Mouse (Mus musculus): ENCODE results near the gene Setd2. TPM values are rescaled to one million over a fixed set of nuclear protein-coding genes. Genes with fewer than 3 reads are reported as not detected.

The Setd2 gene
- polyA plus RNA-seq, 1 experiment from 2014 or later: 47.1 TPM

DNA sequence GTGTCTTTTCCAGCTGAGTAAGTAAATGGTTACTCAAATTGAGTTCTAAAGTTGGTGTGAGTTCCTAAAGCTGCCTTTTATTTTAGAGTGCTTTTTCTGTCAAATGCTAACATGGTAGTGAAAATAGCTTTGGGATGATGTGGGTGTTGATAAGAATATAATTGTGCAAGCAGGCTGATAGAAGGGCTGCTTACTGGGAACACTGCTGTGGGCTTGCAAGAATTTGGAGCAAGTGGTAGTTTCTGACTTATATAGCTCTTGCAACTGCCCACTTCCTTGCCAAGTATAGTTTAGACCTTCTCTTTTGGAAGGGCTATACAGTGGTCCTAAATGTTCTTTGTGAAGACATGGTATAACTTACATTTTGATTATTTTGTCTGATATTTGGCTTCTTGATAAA is 6.1 kb downstream of the Setd2 start:
- Histone ChIP-seq H3K4me3 (no peak overlapping the region), H3K27ac (no peak overlapping the region), H3K9me3 (no peaks in the 10 kb centered on the region), H3K4me1 (peaks cover 22% of the 10 kb centered on the region), H3K4me2 (replicated peaks) (no peak overlapping the region), H3K9ac (no peak overlapping the region), H3K36me3 (0 out of 2 replicates have a peak, but pooled peaks cover 9% of the 10 kb centered on the region), H3K27me3 (no peaks in the 10 kb centered on the region)
- no peak for ATAC-seq (ENCODE audit: insufficient number of reproducible peaks, insufficient read depth, low FRiP score, low TSS enrichment)

DNA sequence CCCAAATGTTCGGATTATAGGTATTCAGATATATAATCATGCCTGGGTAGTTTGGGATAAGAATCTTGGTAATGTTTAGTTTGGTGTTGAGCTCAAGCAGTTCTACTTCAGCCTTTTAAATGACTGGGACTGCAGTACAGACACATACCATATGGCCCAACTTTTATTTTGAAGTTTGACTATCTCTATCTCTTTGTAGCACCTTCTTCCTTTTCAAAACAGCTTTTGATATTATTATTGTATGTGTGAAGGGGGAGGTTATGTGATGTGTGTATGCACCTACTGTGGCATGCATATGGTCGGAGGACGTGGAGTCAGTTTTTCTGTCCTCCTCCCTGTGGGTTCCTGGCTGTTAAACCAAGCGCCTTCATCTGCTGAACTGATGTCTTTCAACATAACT is 9.6 kb downstream of the Setd2 start:
- 89% methylated on average over 4 of the region's 4 CpGs for WGBS
- H3K36me3 ChIP-seq: 0 out of 2 replicates have a peak, but pooled peaks cover 9% of the 10 kb centered on the region
- H3K4me3 ChIP-seq: no peak overlapping the region
- no peaks in the 10 kb centered on the region for H3K27me3 ChIP-seq
- no peak overlapping the region for H3K27ac ChIP-seq
- no peak overlapping the region for H3K4me2 ChIP-seq (replicated peaks)
- H3K9ac ChIP-seq: no peak overlapping the region
- H3K9me3 ChIP-seq: no peaks in the 10 kb centered on the region
- ATAC-seq (ENCODE audit: insufficient number of reproducible peaks, insufficient read depth, low FRiP score, low TSS enrichment): no peak
- H3K4me1 ChIP-seq: no peaks in the 10 kb centered on the region

DNA sequence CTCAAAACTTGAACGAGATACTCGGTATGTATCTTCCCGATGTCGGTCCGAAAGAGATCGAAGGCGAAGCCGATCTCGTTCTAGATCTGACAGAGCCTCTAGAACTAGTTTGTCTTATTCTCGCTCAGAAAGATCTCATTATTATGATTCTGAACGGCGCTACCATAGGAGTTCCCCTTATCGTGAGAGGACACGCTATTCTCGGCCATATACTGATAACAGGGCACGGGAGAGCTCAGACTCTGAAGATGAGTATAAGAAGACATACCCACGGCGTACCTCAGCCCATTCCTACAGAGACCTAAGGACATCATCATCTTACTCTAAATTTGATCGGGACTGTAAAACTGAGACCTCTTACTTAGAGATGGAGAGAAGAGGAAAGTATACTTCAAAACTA is 15.9 kb downstream of the Setd2 start:
- Histone ChIP-seq H3K36me3 (peaks cover 57% of the 10 kb centered on the region), H3K4me1 (no peaks in the 10 kb centered on the region), H3K9me3 (no peaks in the 10 kb centered on the region), H3K4me2 (replicated peaks) (no peak overlapping the region), H3K4me3 (no peak overlapping the region), H3K27me3 (no peaks in the 10 kb centered on the region), H3K9ac (no peak overlapping the region), H3K27ac (no peak overlapping the region)
- WGBS: 97% methylated on average over 19 of the region's 19 CpGs
- ATAC-seq (ENCODE audit: insufficient number of reproducible peaks, insufficient read depth, low FRiP score, low TSS enrichment): no peak

DNA sequence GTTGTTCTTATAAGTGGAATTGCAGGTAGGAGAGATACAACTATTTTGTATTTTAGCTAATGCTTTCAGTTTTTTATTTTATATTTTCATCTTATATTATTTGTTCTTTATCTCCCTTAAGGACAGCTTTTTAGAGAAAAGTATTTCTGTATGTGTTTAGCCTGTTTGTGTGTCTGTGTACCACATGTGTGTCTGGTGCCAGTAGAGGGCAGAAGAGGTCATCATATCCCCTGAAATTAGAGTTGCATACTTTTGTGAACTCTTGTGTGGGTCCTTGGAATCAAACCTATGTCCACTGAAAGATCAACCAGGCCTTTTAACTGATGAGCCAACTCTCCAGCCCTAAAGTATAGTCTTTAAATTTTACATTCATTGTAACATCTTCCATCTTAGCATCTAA is 35.9 kb downstream of the Setd2 start:
- Histone ChIP-seq H3K9ac (no peak overlapping the region), H3K4me2 (replicated peaks) (no peak overlapping the region), H3K9me3 (no peaks in the 10 kb centered on the region), H3K36me3 (peaks cover 65% of the 10 kb centered on the region), H3K4me3 (no peak overlapping the region), H3K27ac (no peak overlapping the region), H3K4me1 (no peaks in the 10 kb centered on the region), H3K27me3 (no peaks in the 10 kb centered on the region)
- ATAC-seq (ENCODE audit: insufficient number of reproducible peaks, insufficient read depth, low FRiP score, low TSS enrichment): no peak

DNA sequence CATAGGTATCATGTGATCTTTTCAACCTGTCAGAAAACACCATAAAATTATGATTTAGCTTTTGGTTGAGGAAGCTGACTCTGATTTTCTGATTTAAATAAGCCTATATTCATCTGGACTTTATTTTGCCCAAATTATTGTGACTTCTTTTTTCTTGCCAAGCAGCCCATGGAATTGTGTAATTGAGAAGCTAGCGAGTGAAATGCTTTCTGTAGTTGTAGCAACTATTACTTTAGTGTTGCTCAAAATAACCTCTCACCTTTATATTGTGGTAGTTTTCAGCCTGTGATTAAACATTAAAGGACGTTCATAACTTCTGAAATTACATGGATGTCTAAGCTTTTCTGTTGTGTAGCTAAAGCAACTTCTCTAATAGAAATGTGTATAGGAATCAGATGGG is 49.8 kb downstream of the Setd2 start:
- no peaks in the 10 kb centered on the region for H3K27me3 ChIP-seq
- no peaks in the 10 kb centered on the region for H3K4me1 ChIP-seq
- no peak overlapping the region for H3K9ac ChIP-seq
- no peaks in the 10 kb centered on the region for H3K9me3 ChIP-seq
- no peak overlapping the region for H3K27ac ChIP-seq
- H3K4me3 ChIP-seq: no peak overlapping the region
- H3K4me2 ChIP-seq (replicated peaks): no peak overlapping the region
- peaks cover 18% of the 10 kb centered on the region; the same call in 1 of the 2 replicates for H3K36me3 ChIP-seq
- ATAC-seq (ENCODE audit: insufficient number of reproducible peaks, insufficient read depth, low FRiP score, low TSS enrichment): no peak
- 88% methylated on average over 2 of the region's 2 CpGs for WGBS

DNA sequence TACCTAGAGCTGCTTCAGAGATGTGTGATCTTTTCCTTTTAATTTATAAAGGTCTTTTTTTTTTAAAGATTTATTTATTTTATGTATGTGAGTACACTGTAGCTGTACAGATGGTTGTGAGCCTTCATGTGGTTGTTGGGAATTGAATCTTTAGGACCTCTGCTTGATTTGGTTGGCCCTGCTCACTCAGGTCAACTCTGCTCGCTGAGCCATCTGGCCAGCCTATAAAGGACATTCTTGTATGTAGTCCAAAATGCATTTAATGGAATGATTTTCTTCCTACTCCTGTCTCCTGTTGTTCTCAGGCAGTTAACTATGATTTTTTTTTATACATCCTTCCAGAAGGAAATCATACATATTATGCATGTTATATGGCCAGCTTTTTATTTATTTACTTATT is 51.1 kb downstream of the Setd2 start:
- Histone ChIP-seq H3K27me3 (no peaks in the 10 kb centered on the region), H3K36me3 (peaks cover 14% of the 10 kb centered on the region; the same call in 1 of the 2 replicates), H3K27ac (no peak overlapping the region), H3K4me1 (no peaks in the 10 kb centered on the region), H3K4me3 (no peak overlapping the region), H3K9me3 (no peaks in the 10 kb centered on the region), H3K4me2 (replicated peaks) (no peak overlapping the region), H3K9ac (no peak overlapping the region)
- no peak for ATAC-seq (ENCODE audit: insufficient number of reproducible peaks, insufficient read depth, low FRiP score, low TSS enrichment)
- 90% methylated on average over 1 of the region's 1 CpGs for WGBS

DNA sequence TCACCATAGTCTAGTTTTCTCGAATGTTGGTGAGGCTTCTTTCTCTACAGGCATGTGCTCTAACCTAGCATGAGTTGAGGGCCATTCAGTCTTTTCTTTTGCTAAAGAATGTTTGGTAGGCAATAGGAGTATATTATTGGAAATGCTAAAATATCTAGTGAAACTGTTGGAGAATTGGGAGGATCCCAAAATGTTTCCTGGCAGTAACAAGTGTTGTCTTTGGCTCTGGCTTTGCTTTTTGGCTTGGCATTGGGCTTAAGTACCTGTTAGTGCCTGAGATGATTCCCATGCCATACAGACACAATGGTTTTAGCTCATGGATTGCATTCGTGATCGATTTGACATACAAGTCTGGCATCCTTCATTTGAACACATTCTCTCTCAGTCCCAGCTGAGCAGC is 79.1 kb downstream of the Setd2 start:
- H3K4me3 ChIP-seq: no peak overlapping the region
- peaks cover 59% of the 10 kb centered on the region for H3K36me3 ChIP-seq
- 87% methylated on average over 3 of the region's 3 CpGs for WGBS
- no peak overlapping the region for H3K9ac ChIP-seq
- no peaks in the 10 kb centered on the region for H3K4me1 ChIP-seq
- H3K9me3 ChIP-seq: no peaks in the 10 kb centered on the region
- no peak overlapping the region for H3K4me2 ChIP-seq (replicated peaks)
- no peaks in the 10 kb centered on the region for H3K27me3 ChIP-seq
- no peak for ATAC-seq (ENCODE audit: insufficient number of reproducible peaks, insufficient read depth, low FRiP score, low TSS enrichment)
- H3K27ac ChIP-seq: no peak overlapping the region

DNA sequence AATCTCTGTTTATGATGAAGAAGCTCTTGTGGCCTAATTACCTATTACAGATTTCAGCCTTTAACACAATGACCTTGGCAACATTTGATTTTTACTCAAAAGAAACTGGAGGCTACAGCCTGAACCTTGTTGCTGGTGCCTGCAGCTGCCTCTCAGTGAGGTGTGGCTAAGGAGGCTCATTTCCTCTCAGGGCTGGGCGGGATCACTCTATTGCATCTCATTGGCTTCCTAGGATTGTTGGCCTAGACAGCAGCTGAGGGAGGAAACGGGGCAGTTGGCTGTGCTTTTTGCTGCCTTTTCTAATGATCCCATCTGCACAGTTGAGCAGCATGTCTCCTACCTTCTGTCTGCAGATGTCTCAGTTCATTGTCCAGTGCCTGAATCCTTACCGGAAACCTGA is 84.7 kb downstream of the Setd2 start:
- no peaks in the 10 kb centered on the region for H3K4me1 ChIP-seq
- no peak overlapping the region for H3K4me2 ChIP-seq (replicated peaks)
- H3K9me3 ChIP-seq: no peaks in the 10 kb centered on the region
- 89% methylated on average over 3 of the region's 3 CpGs for WGBS
- no peak for ATAC-seq (ENCODE audit: insufficient number of reproducible peaks, insufficient read depth, low FRiP score, low TSS enrichment)
- no peak overlapping the region for H3K9ac ChIP-seq
- peaks cover 83% of the 10 kb centered on the region for H3K36me3 ChIP-seq
- H3K27ac ChIP-seq: no peak overlapping the region
- no peaks in the 10 kb centered on the region for H3K27me3 ChIP-seq
- no peak overlapping the region for H3K4me3 ChIP-seq

DNA sequence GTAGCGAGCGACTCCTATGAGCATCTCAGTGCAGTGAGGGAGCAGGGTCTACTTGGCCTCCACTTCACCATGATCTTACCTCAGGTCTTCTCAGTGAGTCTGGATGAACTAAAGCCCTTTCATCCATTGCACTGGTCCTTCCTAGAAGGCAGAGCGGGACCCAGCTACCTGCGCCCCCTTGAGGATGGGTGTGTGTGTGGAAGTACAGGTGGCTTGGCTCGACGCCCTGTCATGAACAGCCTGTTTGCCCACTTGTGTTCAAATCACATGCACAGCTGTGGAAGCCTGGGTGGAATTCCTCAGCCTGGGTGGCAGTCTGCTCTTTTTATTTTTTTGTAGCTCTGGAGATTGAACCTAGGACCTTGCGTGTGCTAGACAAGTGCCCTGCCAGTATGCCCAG is 87.8 kb downstream of the Setd2 start:
- 89% methylated on average over 7 of the region's 7 CpGs for WGBS
- Histone ChIP-seq H3K4me3 (no peak overlapping the region), H3K27ac (no peak overlapping the region), H3K4me1 (peaks cover 12% of the 10 kb centered on the region), H3K36me3 (peaks cover 75% of the 10 kb centered on the region), H3K9me3 (no peaks in the 10 kb centered on the region), H3K4me2 (replicated peaks) (no peak overlapping the region), H3K9ac (no peak overlapping the region), H3K27me3 (no peaks in the 10 kb centered on the region)
- ATAC-seq (ENCODE audit: insufficient number of reproducible peaks, insufficient read depth, low FRiP score, low TSS enrichment): no peak

DNA sequence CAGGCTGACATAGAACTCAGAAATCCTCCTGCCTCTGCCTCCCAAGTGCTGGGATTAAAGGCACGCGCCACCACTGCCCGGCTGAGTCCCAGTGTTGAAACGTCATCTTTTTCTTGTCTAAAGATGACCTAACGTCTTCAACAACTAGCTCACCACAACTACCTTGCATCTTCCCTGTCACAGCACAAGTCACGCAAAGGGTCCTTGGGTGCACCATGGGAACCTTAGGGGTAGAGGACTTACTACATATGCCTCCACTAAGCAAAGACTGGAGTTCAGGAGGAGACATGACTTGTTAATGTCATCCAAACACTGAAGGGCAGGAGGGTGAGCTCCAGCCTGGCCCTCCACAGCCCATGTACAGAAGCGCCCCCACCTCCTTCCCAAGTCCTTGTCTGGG is 88.3 kb downstream of the Setd2 start:
- H3K4me3 ChIP-seq: no peak overlapping the region
- no peaks in the 10 kb centered on the region for H3K9me3 ChIP-seq
- no peak overlapping the region for H3K9ac ChIP-seq
- H3K4me1 ChIP-seq: peaks cover 15% of the 10 kb centered on the region
- WGBS: 92% methylated on average over 7 of the region's 7 CpGs
- no peak overlapping the region for H3K4me2 ChIP-seq (replicated peaks)
- H3K36me3 ChIP-seq: peaks cover 70% of the 10 kb centered on the region
- no peak for ATAC-seq (ENCODE audit: insufficient number of reproducible peaks, insufficient read depth, low FRiP score, low TSS enrichment)
- H3K27ac ChIP-seq: no peak overlapping the region
- no peaks in the 10 kb centered on the region for H3K27me3 ChIP-seq

DNA sequence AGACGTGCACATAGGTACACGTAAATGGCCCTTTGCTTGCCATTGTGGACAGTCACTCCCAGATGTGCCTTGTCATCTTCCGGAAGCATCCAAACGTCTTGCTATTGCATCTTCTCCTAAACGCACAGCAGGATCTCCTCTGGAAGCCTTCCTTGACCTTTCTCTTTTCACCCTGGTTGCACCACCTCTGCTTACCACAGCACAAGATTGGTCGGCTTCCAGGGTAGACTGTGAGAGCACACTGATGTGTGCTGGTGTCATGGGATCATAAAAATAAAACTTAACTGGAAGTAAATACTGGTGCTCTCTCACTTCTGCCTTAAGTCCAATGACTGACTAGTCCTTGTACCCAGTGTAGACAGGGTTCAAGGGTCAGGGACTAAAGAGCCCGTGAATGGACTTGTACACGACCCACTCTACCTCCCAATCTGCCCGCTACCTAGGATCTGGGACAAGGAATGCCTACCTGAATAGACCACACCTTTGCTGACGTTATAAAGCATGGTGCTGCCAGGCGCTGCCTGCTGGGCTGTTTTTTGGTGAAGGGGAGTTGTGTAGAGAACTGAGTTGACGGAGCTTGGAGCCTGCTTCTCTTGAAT is 90.3 kb downstream of the Setd2 start:
- H3K4me1 ChIP-seq: peaks cover 15% of the 10 kb centered on the region
- no peak overlapping the region for H3K4me3 ChIP-seq
- H3K9ac ChIP-seq: no peak overlapping the region
- no peak for ATAC-seq (ENCODE audit: insufficient number of reproducible peaks, insufficient read depth, low FRiP score, low TSS enrichment)
- H3K36me3 ChIP-seq: peaks cover 52% of the 10 kb centered on the region
- H3K4me2 ChIP-seq (replicated peaks): peak overlapping the region; percentile 92
- 85% methylated on average over 12 of the region's 12 CpGs for WGBS
- H3K27ac ChIP-seq: no peak overlapping the region
- no peaks in the 10 kb centered on the region for H3K27me3 ChIP-seq
- H3K9me3 ChIP-seq: no peaks in the 10 kb centered on the region

DNA sequence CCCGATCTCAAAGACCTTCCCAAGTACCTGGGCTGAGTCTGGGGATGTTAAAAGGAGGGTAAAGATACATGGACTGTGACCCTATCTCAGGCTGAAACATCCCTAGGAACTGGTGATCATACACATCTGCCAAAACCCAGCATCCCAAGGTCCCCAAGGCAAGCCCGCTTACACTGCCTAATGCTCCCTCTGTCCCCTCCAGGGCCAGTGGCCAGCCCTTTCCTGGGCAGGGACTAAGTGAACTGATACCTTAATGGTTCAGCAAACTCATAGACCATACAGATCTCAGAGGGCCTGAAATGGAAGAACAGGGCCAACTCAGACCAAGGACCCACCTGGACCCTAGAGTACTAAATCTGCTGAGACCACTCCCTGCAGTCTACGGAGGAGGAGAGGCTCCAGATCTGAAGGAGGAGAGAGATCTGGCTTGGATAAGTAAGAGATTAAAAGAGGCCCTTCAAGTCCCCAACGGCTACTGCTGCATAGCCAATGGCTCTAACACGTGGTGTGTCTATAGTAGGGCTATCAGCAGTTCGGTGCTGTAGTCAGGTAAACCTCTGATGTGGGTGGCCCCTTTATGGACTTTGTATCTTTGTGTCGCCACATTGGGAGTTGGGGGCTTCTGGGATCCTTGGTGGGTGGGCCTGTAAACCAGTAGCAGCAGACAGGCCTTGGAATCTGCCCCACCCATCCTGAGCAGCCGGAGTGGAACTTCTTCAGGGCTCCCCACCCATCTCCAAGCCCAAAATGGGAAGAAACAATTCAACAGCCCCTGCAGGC is 91.2 kb downstream of the Setd2 start:
- peak overlapping the region; percentile 50 for H3K4me3 ChIP-seq
- peak overlapping the region; percentile 87 for H3K27ac ChIP-seq
- no peaks in the 10 kb centered on the region for H3K9me3 ChIP-seq
- peaks cover 44% of the 10 kb centered on the region for H3K36me3 ChIP-seq
- H3K9ac ChIP-seq: peak overlapping the region; percentile 73
- peaks cover 15% of the 10 kb centered on the region for H3K4me1 ChIP-seq
- H3K4me2 ChIP-seq (replicated peaks): peak overlapping the region; percentile 92
- 46% methylated on average over 8 of the region's 8 CpGs for WGBS
- H3K27me3 ChIP-seq: no peaks in the 10 kb centered on the region
- no peak for ATAC-seq (ENCODE audit: insufficient number of reproducible peaks, insufficient read depth, low FRiP score, low TSS enrichment)

Data from embryonic facial prominence, embryonic 12.5 days (tissue).